Mouse (Mus musculus) hindbrain, embryonic 12.5 days (tissue): ENCODE measurements around the gene Spem1. TPM values are rescaled to one million over a fixed set of nuclear protein-coding genes. Genes with fewer than 3 reads are reported as not detected.

Source experiments
- ATAC-seq: fragments of 200-750 bp; cut with Nextera tagmentation; 2 replicates; pipeline ENCODE4 v1.8.0; 2017; ENCODE audit warnings: moderate TSS enrichment; ENCODE audit not compliant: low FRiP score
- H3K27ac ChIP-seq: fragments of 300-500 bp; sonication (generic); 2 replicates; pipeline ENCODE4 v1.5.1; 2016; ENCODE audit warnings: mild to moderate bottlenecking
- H3K27me3 ChIP-seq: fragments of 300-500 bp; sonication (generic); 2 replicates; pipeline ENCODE4 v1.6.1; 2016; ENCODE audit warnings: mild to moderate bottlenecking
- H3K36me3 ChIP-seq: fragments of 300-500 bp; sonication (generic); 2 replicates; pipeline ENCODE4 v1.6.1; 2016; ENCODE audit warnings: mild to moderate bottlenecking
- H3K4me1 ChIP-seq: fragments of 300-500 bp; sonication (generic); 2 replicates; pipeline ENCODE4 v1.6.1; 2016
- H3K4me2 ChIP-seq: fragments of 300-500 bp; sonication (generic); replicated peaks from 2 replicates; pipeline ENCODE4 v1.6.1; 2016; ENCODE audit warnings: mild to moderate bottlenecking
- H3K4me3 ChIP-seq: fragments of 300-500 bp; sonication (generic); 2 replicates; pipeline ENCODE4 v1.5.1; 2016; ENCODE audit warnings: mild to moderate bottlenecking
- H3K9ac ChIP-seq: fragments of 300-500 bp; sonication (generic); 2 replicates; pipeline ENCODE4 v1.6.1; 2016; ENCODE audit warnings: mild to moderate bottlenecking, moderate library complexity
- H3K9me3 ChIP-seq: fragments of 300-500 bp; sonication (generic); replicated peaks from 2 replicates; pipeline ENCODE4 v1.6.1; 2016; ENCODE audit warnings: mild to moderate bottlenecking
- WGBS: fragments of 180-500 bp; shearing (Covaris S2); methylation state at CpG from one replicate; pipeline ENCODE4 v1.1.7; 2016; 5-methylcytosine and 5-hydroxymethylcytosine counted together
- polyA plus RNA-seq: library from polyadenylated mRNA; unstranded; fragments of >200 nt; fragmentation: Nextera tagmentation; extraction: Ambion mirVana; gene quantifications from 2 replicates; pipeline ENCODE4 v1.2.1, GENCODE M21; 2016

Spem1 gene
- polyA plus RNA-seq, 1 experiment from 2014 or later = 0.21 TPM

DNA sequence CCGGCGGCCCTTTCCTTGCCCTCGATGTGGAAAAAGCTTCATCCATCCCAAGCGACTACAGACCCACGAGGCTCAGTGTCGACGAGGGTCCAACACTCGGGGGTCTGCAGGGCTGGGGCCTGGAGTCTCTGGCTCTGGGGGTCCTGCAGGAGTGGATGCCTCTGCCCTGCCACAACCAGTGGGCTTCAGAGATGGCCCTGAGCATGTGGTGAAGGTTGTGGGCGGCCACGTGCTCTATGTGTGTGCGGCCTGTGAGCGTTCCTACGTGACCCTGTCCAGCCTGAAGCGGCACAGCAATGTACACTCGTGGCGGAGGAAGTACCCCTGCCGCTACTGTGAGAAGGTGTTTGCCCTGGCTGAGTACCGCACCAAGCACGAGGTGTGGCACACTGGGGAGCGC, 45.5 kb downstream of the Spem1 start:
- ATAC-seq = no peak

GRCm38 (mm10) chr11:69775716-69776115, 46.3 kb downstream of the Spem1 start:
- Histone ChIP-seq H3K4me1 (peaks cover 7% of the 10 kb centered on the region; the same call in 1 of the 2 replicates), H3K27me3 (peaks cover 29% of the 10 kb centered on the region), H3K36me3 (peaks cover 11% of the 10 kb centered on the region; the same call in 1 of the 2 replicates), H3K27ac (no peak overlapping the region), H3K4me2 (no peak overlapping the region), H3K9ac (no peak overlapping the region), H3K4me3 (no peak overlapping the region), H3K9me3 (no peaks in the 10 kb centered on the region)
- WGBS = 72% methylated on average over 10 of the region's 10 CpGs
- no peak for ATAC-seq

More for the DNA sequence above, 45.5 kb downstream of the Spem1 start:
- Histone ChIP-seq H3K36me3 (peaks cover 11% of the 10 kb centered on the region; the same call in 1 of the 2 replicates), H3K27me3 (peaks cover 31% of the 10 kb centered on the region), H3K4me3 (no peak overlapping the region), H3K9me3 (no peaks in the 10 kb centered on the region), H3K9ac (no peak overlapping the region), H3K4me2 (no peak overlapping the region), H3K4me1 (peaks cover 7% of the 10 kb centered on the region; the same call in 1 of the 2 replicates), H3K27ac (no peak overlapping the region)
- 82% methylated on average over 20 of the region's 20 CpGs for WGBS

DNA sequence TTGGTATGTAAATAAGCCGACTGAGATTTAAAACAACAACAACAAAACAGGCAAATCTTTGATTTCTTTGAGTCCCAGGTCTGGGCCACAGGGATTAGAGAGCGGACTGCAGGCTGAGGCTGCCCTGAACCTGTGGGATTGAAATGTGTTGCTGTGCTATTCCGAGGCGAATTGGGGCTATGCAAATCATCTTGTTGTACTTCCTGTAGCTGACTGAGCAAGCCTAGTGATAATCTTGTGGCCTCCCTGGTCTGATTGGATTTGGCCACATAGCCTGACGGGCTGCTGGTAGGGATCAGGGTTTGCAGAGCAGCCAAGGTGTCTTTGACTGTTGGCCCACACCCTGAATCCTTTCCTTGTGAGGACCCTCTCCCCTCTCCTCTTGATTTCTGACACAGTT, 47.0 kb downstream of the Spem1 start:
- Histone ChIP-seq H3K27me3 (peaks cover 25% of the 10 kb centered on the region), H3K9me3 (no peaks in the 10 kb centered on the region), H3K9ac (no peak overlapping the region), H3K27ac (no peak overlapping the region), H3K4me1 (peaks cover 7% of the 10 kb centered on the region; the same call in 1 of the 2 replicates), H3K36me3 (peaks cover 11% of the 10 kb centered on the region; the same call in 1 of the 2 replicates), H3K4me2 (no peak overlapping the region), H3K4me3 (no peak overlapping the region)
- WGBS = 60% methylated on average over 5 of the region's 5 CpGs
- no peak for ATAC-seq

Other genes starting within 250 kb of the Spem1 start
- gene Wrap53, start 241.9 kb downstream of the Spem1 start, polyA plus RNA-seq = 29.7 and 29.9 TPM in 2 replicates
- gene Trp53, start 241.8 kb downstream of the Spem1 start, polyA plus RNA-seq = 105 and 109 TPM in 2 replicates
- 12.1 and 18.5 TPM in 2 replicates for gene Atp1b2, start 216.2 kb downstream of the Spem1 start, polyA plus RNA-seq
- gene Shbg, start 204.3 kb downstream of the Spem1 start, polyA plus RNA-seq = not detected in 2 replicates
- gene Sat2, start 200.2 kb downstream of the Spem1 start, polyA plus RNA-seq = 24.4 and 26.6 TPM in 2 replicates
- 62.7 and 62.8 TPM in 2 replicates for gene Fxr2, start 189.2 kb downstream of the Spem1 start, polyA plus RNA-seq
- 0.26 TPM in 1 of 2 replicates, not detected in the other for gene Sox15, start 166.9 kb downstream of the Spem1 start, polyA plus RNA-seq
- 68.0 and 69.1 TPM in 2 replicates for gene Mpdu1, start 159.5 kb downstream of the Spem1 start, polyA plus RNA-seq
- gene Cd68, start 156.0 kb downstream of the Spem1 start, polyA plus RNA-seq = 6.9 and 8.2 TPM in 2 replicates
- 555 and 589 TPM in 2 replicates for gene Eif4a1, start 149.8 kb downstream of the Spem1 start, polyA plus RNA-seq
- 105 and 106 TPM in 2 replicates for gene Senp3, start 140.1 kb downstream of the Spem1 start, polyA plus RNA-seq
- gene Tnfsf13, start 136.4 kb downstream of the Spem1 start, polyA plus RNA-seq = 0.42 and 0.49 TPM in 2 replicates
- gene Tnfsf12, start 126.3 kb downstream of the Spem1 start, polyA plus RNA-seq = 3.1 and 3.4 TPM in 2 replicates
- 0.80 and 1.9 TPM in 2 replicates for gene Tnfsfm13, start 126.1 kb downstream of the Spem1 start, polyA plus RNA-seq
- gene Polr2a, start 63.5 kb downstream of the Spem1 start, polyA plus RNA-seq = 32.2 and 39.0 TPM in 2 replicates
- 0.40 and 0.61 TPM in 2 replicates for gene Slc35g3, start 60.2 kb downstream of the Spem1 start, polyA plus RNA-seq
- gene Zbtb4, start 56.3 kb downstream of the Spem1 start, polyA plus RNA-seq = 2.3 and 2.4 TPM in 2 replicates
- 3.0 and 5.9 TPM in 2 replicates for gene Chrnb1, start 26.2 kb downstream of the Spem1 start, polyA plus RNA-seq
- gene Fgf11, start 20.3 kb downstream of the Spem1 start, polyA plus RNA-seq = 3.7 and 4.2 TPM in 2 replicates
- 1.6 and 2.4 TPM in 2 replicates for gene Tmem102, start 16.6 kb downstream of the Spem1 start, polyA plus RNA-seq
- gene Gm39566, start 6.9 kb downstream of the Spem1 start, polyA plus RNA-seq = not detected in 2 replicates
- gene Spem2, start 3.7 kb downstream of the Spem1 start, polyA plus RNA-seq = 0.14 TPM in 1 of 2 replicates, not detected in the other
- gene Nlgn2, start 15.6 kb upstream of the Spem1 start, polyA plus RNA-seq = 14.7 and 14.9 TPM in 2 replicates
- gene Tmem256, start 16.3 kb upstream of the Spem1 start, polyA plus RNA-seq = 268 and 314 TPM in 2 replicates
- 74.9 and 87.3 TPM in 2 replicates for gene Plscr3, start 24.2 kb upstream of the Spem1 start, polyA plus RNA-seq
- 0.57 and 1.4 TPM in 2 replicates for gene Tnk1, start 36.5 kb upstream of the Spem1 start, polyA plus RNA-seq
- gene Tmem95, start 55.8 kb upstream of the Spem1 start, polyA plus RNA-seq = not detected in 2 replicates
- 2.9 and 3.2 TPM in 2 replicates for gene Kctd11, start 59.2 kb upstream of the Spem1 start, polyA plus RNA-seq
- 0.86 and 0.92 TPM in 2 replicates for gene Acap1, start 73.4 kb upstream of the Spem1 start, polyA plus RNA-seq
- gene 2810408A11Rik, start 78.8 kb upstream of the Spem1 start, polyA plus RNA-seq = 17.8 TPM in 2 replicates
- gene Neurl4, start 78.9 kb upstream of the Spem1 start, polyA plus RNA-seq = 15.0 and 15.2 TPM in 2 replicates
- gene Gps2, start 91.7 kb upstream of the Spem1 start, polyA plus RNA-seq = 84.7 and 90.1 TPM in 2 replicates
- gene Eif5a, start 99.8 kb upstream of the Spem1 start, polyA plus RNA-seq = 1,354 and 1,360 TPM in 2 replicates
- gene Ybx2, start 113.6 kb upstream of the Spem1 start, polyA plus RNA-seq = 5.5 and 9.0 TPM in 2 replicates
- gene Slc2a4, start 126.0 kb upstream of the Spem1 start, polyA plus RNA-seq = 9.6 and 12.9 TPM in 2 replicates
- gene Cldn7, start 142.6 kb upstream of the Spem1 start, polyA plus RNA-seq = 9.5 and 21.8 TPM in 2 replicates
- 22.4 and 26.1 TPM in 2 replicates for gene Ctdnep1, start 159.0 kb upstream of the Spem1 start, polyA plus RNA-seq
- gene Elp5, start 160.3 kb upstream of the Spem1 start, polyA plus RNA-seq = 123 and 127 TPM in 2 replicates
- gene Gabarap, start 169.0 kb upstream of the Spem1 start, polyA plus RNA-seq = 598 and 607 TPM in 2 replicates
- gene Phf23, start 173.6 kb upstream of the Spem1 start, polyA plus RNA-seq = 87.8 and 96.2 TPM in 2 replicates
- gene Dvl2, start 178.4 kb upstream of the Spem1 start, polyA plus RNA-seq = 45.9 and 46.4 TPM in 2 replicates
- gene Acadvl, start 193.2 kb upstream of the Spem1 start, polyA plus RNA-seq = 59.8 and 61.9 TPM in 2 replicates
- 23.0 and 28.5 TPM in 2 replicates for gene Dlg4, start 194.8 kb upstream of the Spem1 start, polyA plus RNA-seq
- gene Asgr1, start 231.9 kb upstream of the Spem1 start, polyA plus RNA-seq = 0.56 and 0.89 TPM in 2 replicates